Mouse (Mus musculus) bone marrow, adult 2 months (tissue): ENCODE data around the gene 2810408A11Rik. TPM values are rescaled to one million over a fixed set of nuclear protein-coding genes. Genes with fewer than 3 reads are reported as not detected.
A peak's percentile ranks its signal among the peaks of the same experiment; 100 is the strongest.

ENCODE experiments used
- H3K27ac ChIP-seq: fragments of 200-500 bp; 2 replicates; pipeline ENCODE4 v1.5.1; 2012; ENCODE audit warnings: low read depth, mild to moderate bottlenecking, control low read depth, inconsistent platforms, low read length; ENCODE audit not compliant: control insufficient read depth, poor library complexity, insufficient read depth
- H3K4me1 ChIP-seq: fragments of 200-500 bp; 2 replicates; pipeline ENCODE4 v1.6.1; 2011; ENCODE audit warnings: low read length; ENCODE audit not compliant: control insufficient read depth, insufficient read depth
- H3K4me3 ChIP-seq: fragments of 200-500 bp; replicated peaks from 2 replicates; pipeline ENCODE3; 2011; ENCODE audit warnings: mild to moderate bottlenecking, low read depth, low read length, control low read depth; ENCODE audit not compliant: control insufficient read depth
- CTCF ChIP-seq: fragments of 200-500 bp; IDR thresholded peaks from 2 replicates; pipeline ENCODE4 v1.5.1; 2011; ENCODE audit warnings: low read length, control low read depth; ENCODE audit not compliant: control insufficient read depth, insufficient read depth
- POLR2A ChIP-seq: fragments of 200-500 bp; IDR thresholded peaks from 2 replicates; pipeline ENCODE4 v1.6.1; 2011; ENCODE audit warnings: low read depth, mild to moderate bottlenecking, control low read depth, low read length, borderline replicate concordance; ENCODE audit not compliant: control insufficient read depth
- WGBS: fragments of 180-500 bp; shearing (Covaris S2); methylation state at CpG from one replicate; pipeline ENCODE4 v1.1.7; 2018; 5-methylcytosine and 5-hydroxymethylcytosine counted together
- polyA plus RNA-seq: library from polyadenylated mRNA; stranded (reverse); fragments of >200 nt; gene quantifications from 2 replicates; pipeline ENCODE4 v1.2.4, GENCODE M21; 2011; ENCODE audit warnings: low replicate concordance; ENCODE audit not compliant: missing spikeins, insufficient read depth, insufficient read length

2810408A11Rik gene
- polyA plus RNA-seq, 1 experiment = 5.6 TPM

- Histone ChIP-seq H3K4me3 (no peak overlapping the region), H3K4me1 (peaks cover 4% of the 10 kb centered on the region), H3K27ac (no peak overlapping the region)
- WGBS = 66% methylated on average over 8 of the region's 8 CpGs
- TF ChIP-seq POLR2A (no peak), CTCF (no peak)
Observed at GRCm38 (mm10) chr11:69883527-69884151, 17.1 kb downstream of the 2810408A11Rik start.

GRCm38 (mm10) chr11:69883066-69883465, 17.7 kb downstream of the 2810408A11Rik start:
- H3K4me1 ChIP-seq = peaks cover 4% of the 10 kb centered on the region
- no peak overlapping the region for H3K27ac ChIP-seq
- TF ChIP-seq POLR2A = no peak
- TF ChIP-seq CTCF = peak; percentile 65
- WGBS = 80% methylated on average over 4 of the region's 4 CpGs
- H3K4me3 ChIP-seq = no peak overlapping the region

- 78% methylated on average over 21 of the region's 21 CpGs for WGBS
- peaks cover 4% of the 10 kb centered on the region for H3K4me1 ChIP-seq
- peak overlapping the region; percentile 93 for H3K27ac ChIP-seq
- TF ChIP-seq CTCF (no peak), POLR2A (no peak)
- H3K4me3 ChIP-seq = no peak overlapping the region
Observed at GRCm38 (mm10) chr11:69881787-69882670, 18.8 kb downstream of the 2810408A11Rik start.

- H3K4me3 ChIP-seq = peak within 1 kb of the TSS; percentile 69
- WGBS = under 1% methylated on average over 46 of the region's 46 CpGs
- TF ChIP-seq CTCF (peak; percentile 44), POLR2A (peak; percentile 73; the same call in 1 of the 2 replicates)
- H3K4me1 ChIP-seq = peaks cover 4% of the 10 kb centered on the region
- peak within 1 kb of the TSS; percentile 93 for H3K27ac ChIP-seq
Observed at GRCm38 (mm10) chr11:69880853-69881603, 19.8 kb downstream of the 2810408A11Rik start, which contains the start of gene Kctd11. TSS of gene Kctd11 (minus strand) at chr11:69881406.

DNA sequence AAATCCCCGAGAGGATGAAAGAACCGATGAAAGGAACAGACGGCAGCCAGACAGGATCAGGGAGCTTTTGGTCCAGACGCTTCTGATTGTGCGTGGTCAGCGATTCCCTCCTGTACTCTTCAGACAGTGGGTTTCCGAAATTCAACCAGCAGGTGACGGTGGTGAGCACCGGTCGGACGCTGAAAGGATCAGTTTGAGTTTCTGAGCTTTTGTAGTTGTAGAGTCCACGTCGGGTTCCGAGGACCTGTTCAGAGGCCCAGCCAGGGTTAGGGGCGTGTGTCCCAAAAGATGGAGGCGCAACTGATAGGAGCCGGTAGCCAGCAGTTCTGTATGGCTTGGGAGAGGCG, 20.3 kb downstream of the 2810408A11Rik start:
- peak; percentile 85 for TF ChIP-seq CTCF
- no peak for TF ChIP-seq POLR2A
- peak overlapping the region; percentile 69 for H3K4me3 ChIP-seq
- H3K4me1 ChIP-seq = peaks cover 4% of the 10 kb centered on the region
- WGBS = 2% methylated on average over 18 of the region's 18 CpGs
- peak overlapping the region; percentile 93 for H3K27ac ChIP-seq

DNA sequence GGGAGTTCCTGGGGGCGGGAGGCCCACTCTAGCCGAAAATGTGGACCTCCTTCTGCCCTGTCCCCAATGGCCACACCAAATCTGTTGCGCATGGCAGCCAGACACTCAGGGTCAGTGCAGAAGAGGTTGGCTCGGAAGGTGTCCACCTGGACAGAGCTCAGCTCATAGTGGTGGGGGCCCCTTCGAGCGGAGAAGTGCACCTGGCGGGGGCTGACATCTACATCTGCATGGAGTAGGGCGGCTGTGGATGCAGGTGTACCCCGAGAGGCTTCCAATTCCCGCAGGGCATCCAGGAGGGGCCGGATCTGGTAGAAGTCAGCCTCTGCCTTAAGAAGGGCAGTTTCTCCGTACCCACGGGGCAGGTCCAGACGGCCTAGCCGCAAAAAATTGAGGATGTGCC, 21.1 kb downstream of the 2810408A11Rik start:
- TF ChIP-seq POLR2A (no peak), CTCF (no peak)
- H3K4me1 ChIP-seq = peaks cover 4% of the 10 kb centered on the region
- no peak overlapping the region for H3K27ac ChIP-seq
- 93% methylated on average over 15 of the region's 15 CpGs for WGBS
- H3K4me3 ChIP-seq = no peak overlapping the region

- Histone ChIP-seq H3K4me1 (peaks cover 4% of the 10 kb centered on the region), H3K4me3 (no peak overlapping the region), H3K27ac (no peak overlapping the region)
- WGBS = 66% methylated on average over 6 of the region's 6 CpGs
- TF ChIP-seq POLR2A (no peak), CTCF (no peak)
Observed at GRCm38 (mm10) chr11:69878952-69879351, 21.8 kb downstream of the 2810408A11Rik start.

GRCm38 (mm10) chr11:69878399-69878798, 22.4 kb downstream of the 2810408A11Rik start:
- Histone ChIP-seq H3K4me3 (no peak overlapping the region), H3K27ac (no peak overlapping the region), H3K4me1 (peaks cover 4% of the 10 kb centered on the region)
- WGBS = 81% methylated on average over 3 of the region's 3 CpGs
- no peak for TF ChIP-seq CTCF
- no peak for TF ChIP-seq POLR2A
